Mouse (Mus musculus) lung, embryonic 15.5 days (tissue): Measurements from ENCODE around the gene Gli2. TPM values are rescaled to one million over a fixed set of nuclear protein-coding genes. Genes with fewer than 3 reads are reported as not detected.

Source experiments
- ATAC-seq: fragments of 200-750 bp; cut with Nextera tagmentation; 2 replicates; pipeline ENCODE4 v1.8.0; 2017; ENCODE audit warnings: moderate number of reproducible peaks, borderline replicate concordance; ENCODE audit not compliant: low FRiP score, low TSS enrichment; ENCODE audit errors: extremely low read depth
- H3K27ac ChIP-seq: fragments of 300-500 bp; sonication (generic); 2 replicates; pipeline ENCODE4 v1.5.1; 2015; ENCODE audit warnings: moderate library complexity, mild to moderate bottlenecking, inconsistent platforms
- H3K27me3 ChIP-seq: fragments of 300-500 bp; sonication (generic); 2 replicates; pipeline ENCODE4 v1.6.1; 2015; ENCODE audit warnings: inconsistent platforms
- H3K36me3 ChIP-seq: fragments of 300-500 bp; sonication (generic); 2 replicates; pipeline ENCODE4 v1.6.1; 2015; ENCODE audit warnings: inconsistent platforms
- H3K4me1 ChIP-seq: fragments of 300-500 bp; sonication (generic); 2 replicates; pipeline ENCODE4 v1.6.1; 2015; ENCODE audit warnings: inconsistent platforms
- H3K4me2 ChIP-seq: fragments of 300-500 bp; sonication (generic); 2 replicates; pipeline ENCODE4 v1.6.1; 2015; ENCODE audit warnings: inconsistent platforms, mild to moderate bottlenecking, moderate library complexity
- H3K4me3 ChIP-seq: fragments of 300-500 bp; sonication (generic); 2 replicates; pipeline ENCODE4 v1.5.1; 2015; ENCODE audit warnings: mild to moderate bottlenecking, inconsistent platforms
- H3K9ac ChIP-seq: fragments of 300-500 bp; sonication (generic); 2 replicates; pipeline ENCODE4 v1.6.1; 2015; ENCODE audit warnings: inconsistent platforms
- H3K9me3 ChIP-seq: fragments of 300-500 bp; sonication (generic); 2 replicates; pipeline ENCODE4 v1.6.1; 2016; ENCODE audit warnings: inconsistent platforms
- WGBS: fragments of 180-500 bp; shearing (Covaris S2); methylation state at CpG from one replicate; pipeline ENCODE4 v1.1.7; 2015; 5-methylcytosine and 5-hydroxymethylcytosine counted together
- polyA plus RNA-seq: library from polyadenylated mRNA; unstranded; fragments of >200 nt; fragmentation: Nextera tagmentation; extraction: Ambion mirVana; gene quantifications from 2 replicates; pipeline ENCODE4 v1.2.1, GENCODE M21; 2015

The Gli2 gene
- polyA plus RNA-seq, 1 experiment from 2014 or later, result 7.5 TPM

- ATAC-seq, result no peak
- H3K4me1 ChIP-seq, result peaks cover 16% of the 10 kb centered on the region; the same call in 1 of the 2 replicates
- no peaks in the 10 kb centered on the region for H3K9me3 ChIP-seq
- H3K27ac ChIP-seq, result no peak overlapping the region
- no peak overlapping the region for H3K4me2 ChIP-seq
- no peaks in the 10 kb centered on the region for H3K36me3 ChIP-seq
- peaks cover 15% of the 10 kb centered on the region; the same call in 1 of the 2 replicates for H3K27me3 ChIP-seq
- H3K4me3 ChIP-seq, result no peak overlapping the region
- H3K9ac ChIP-seq, result no peak overlapping the region
- 88% methylated on average over 5 of the region's 5 CpGs for WGBS
These were observed 121.3 kb downstream of the Gli2 start for GRCm38 (mm10) chr1:118932167-118932566.

- H3K9me3 ChIP-seq, result no peaks in the 10 kb centered on the region
- no peak overlapping the region for H3K27ac ChIP-seq
- ATAC-seq, result peak; percentile 76
- H3K4me1 ChIP-seq, result 0 out of 2 replicates have a peak, but pooled peaks cover 3% of the 10 kb centered on the region
- H3K4me2 ChIP-seq, result no peak overlapping the region
- no peak overlapping the region for H3K9ac ChIP-seq
- peaks cover 47% of the 10 kb centered on the region for H3K27me3 ChIP-seq
- H3K4me3 ChIP-seq, result no peak overlapping the region
- WGBS, result 47% methylated on average over 12 of the region's 12 CpGs
- H3K36me3 ChIP-seq, result no peaks in the 10 kb centered on the region
These were observed 125.7 kb downstream of the Gli2 start for GRCm38 (mm10) chr1:118927543-118928354.

DNA sequence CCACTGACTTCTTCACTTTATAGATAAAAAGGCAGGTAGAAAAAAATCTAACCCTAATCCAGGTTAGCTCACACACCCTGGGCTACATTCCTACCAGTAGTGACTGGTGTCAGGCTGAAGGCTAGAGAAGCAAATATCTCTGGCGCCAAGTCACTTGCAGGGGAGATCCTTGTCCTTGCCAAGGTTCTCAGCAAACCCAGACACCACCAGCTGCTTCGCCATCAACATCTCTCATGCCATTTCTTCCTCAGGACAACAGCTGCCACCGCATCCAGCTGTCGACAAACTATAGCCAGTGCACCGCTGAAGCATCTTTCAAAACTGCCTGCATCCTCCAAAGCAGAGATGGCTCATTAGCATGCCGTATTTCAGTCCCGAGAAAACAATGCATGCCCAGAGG is 126.9 kb downstream of the Gli2 start:
- Histone ChIP-seq H3K27me3 (peaks cover 56% of the 10 kb centered on the region), H3K36me3 (no peaks in the 10 kb centered on the region), H3K4me1 (0 out of 2 replicates have a peak, but pooled peaks cover 3% of the 10 kb centered on the region), H3K9ac (no peak overlapping the region), H3K4me2 (no peak overlapping the region), H3K4me3 (no peak overlapping the region), H3K9me3 (no peaks in the 10 kb centered on the region), H3K27ac (no peak overlapping the region)
- 90% methylated on average over 7 of the region's 7 CpGs for WGBS
- no peak for ATAC-seq

DNA sequence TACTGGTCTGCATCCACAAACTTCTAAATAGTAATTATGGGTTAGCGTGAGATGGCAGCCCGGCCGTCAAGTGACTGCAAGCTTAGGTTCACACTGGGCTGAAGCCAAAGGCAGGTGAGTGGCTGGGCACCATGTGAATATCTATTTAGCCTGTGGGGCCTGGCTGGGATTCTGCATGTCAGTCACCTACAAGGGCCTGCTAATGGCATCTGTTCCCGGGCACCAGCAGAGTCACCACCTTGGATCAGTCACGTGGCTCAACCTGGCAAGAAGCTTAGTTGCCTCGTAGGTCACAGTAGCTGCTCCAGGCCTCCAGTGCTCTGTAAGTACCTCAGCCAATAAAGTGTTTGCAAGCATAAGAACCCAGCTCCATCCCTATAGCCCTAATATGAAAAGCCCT is 131.2 kb downstream of the Gli2 start:
- Histone ChIP-seq H3K36me3 (no peaks in the 10 kb centered on the region), H3K9ac (no peak overlapping the region), H3K27me3 (peaks cover 81% of the 10 kb centered on the region), H3K4me3 (no peak overlapping the region), H3K9me3 (no peaks in the 10 kb centered on the region), H3K4me2 (no peak overlapping the region), H3K27ac (no peak overlapping the region), H3K4me1 (0 out of 2 replicates have a peak, but pooled peaks cover 2% of the 10 kb centered on the region)
- no peak for ATAC-seq
- WGBS, result 78% methylated on average over 6 of the region's 6 CpGs

DNA sequence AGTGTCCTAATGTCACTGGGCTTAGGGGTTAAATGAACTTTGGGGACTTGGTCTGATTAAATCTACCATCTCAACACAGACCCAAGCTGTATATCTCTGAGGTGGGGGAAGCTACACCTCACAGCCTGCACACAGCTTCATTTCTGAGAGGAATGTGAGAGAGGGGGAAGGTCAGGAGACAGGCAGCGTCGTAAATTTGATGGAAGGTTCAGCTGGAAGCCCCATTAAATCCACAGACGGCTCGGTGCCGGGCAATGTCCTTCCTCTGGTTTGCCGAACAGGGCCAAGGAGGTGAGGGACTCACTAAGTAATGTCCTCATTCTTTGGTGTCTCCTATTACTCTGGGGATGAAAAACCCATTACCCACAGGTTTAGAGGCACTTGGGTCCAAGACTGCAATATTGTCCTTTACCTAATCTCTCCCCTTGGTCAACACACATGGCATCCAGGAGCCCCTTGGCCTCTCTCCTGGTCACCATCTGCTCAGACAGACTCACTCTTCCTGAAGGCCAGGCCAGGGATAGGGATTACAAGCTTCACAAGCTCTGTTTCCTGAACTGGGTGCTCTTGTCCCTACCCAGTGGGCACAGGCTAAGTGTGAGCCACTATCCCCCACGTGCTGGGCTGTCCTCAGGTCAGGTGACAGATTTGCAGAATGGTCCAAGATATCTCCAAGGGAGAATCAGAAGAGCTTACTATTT is 135.7 kb downstream of the Gli2 start:
- Histone ChIP-seq H3K9me3 (no peaks in the 10 kb centered on the region), H3K9ac (no peak overlapping the region), H3K36me3 (no peaks in the 10 kb centered on the region), H3K4me2 (no peak overlapping the region), H3K27ac (no peak overlapping the region), H3K27me3 (peaks cover 71% of the 10 kb centered on the region), H3K4me1 (peaks cover 30% of the 10 kb centered on the region), H3K4me3 (no peak overlapping the region)
- 44% methylated on average over 7 of the region's 7 CpGs for WGBS
- no peak for ATAC-seq

- WGBS, result 34% methylated on average over 12 of the region's 12 CpGs
- Histone ChIP-seq H3K27me3 (peaks cover 74% of the 10 kb centered on the region), H3K9me3 (no peaks in the 10 kb centered on the region), H3K4me3 (no peak overlapping the region), H3K27ac (no peak overlapping the region), H3K4me1 (peaks cover 32% of the 10 kb centered on the region), H3K9ac (no peak overlapping the region), H3K4me2 (no peak overlapping the region), H3K36me3 (no peaks in the 10 kb centered on the region)
- no peak for ATAC-seq
These were observed 136.8 kb downstream of the Gli2 start for GRCm38 (mm10) chr1:118916477-118917075.

GRCm38 (mm10) chr1:118913414-118914385 is 139.7 kb downstream of the Gli2 start:
- H3K36me3 ChIP-seq, result no peaks in the 10 kb centered on the region
- H3K9ac ChIP-seq, result no peak overlapping the region
- no peak overlapping the region for H3K27ac ChIP-seq
- H3K4me2 ChIP-seq, result no peak overlapping the region; the same call in 1 of the 2 replicates
- H3K4me1 ChIP-seq, result peaks cover 32% of the 10 kb centered on the region
- H3K9me3 ChIP-seq, result no peaks in the 10 kb centered on the region
- H3K27me3 ChIP-seq, result peaks cover 81% of the 10 kb centered on the region
- ATAC-seq, result peak; percentile 79
- 38% methylated on average over 17 of the region's 17 CpGs for WGBS
- H3K4me3 ChIP-seq, result no peak overlapping the region

DNA sequence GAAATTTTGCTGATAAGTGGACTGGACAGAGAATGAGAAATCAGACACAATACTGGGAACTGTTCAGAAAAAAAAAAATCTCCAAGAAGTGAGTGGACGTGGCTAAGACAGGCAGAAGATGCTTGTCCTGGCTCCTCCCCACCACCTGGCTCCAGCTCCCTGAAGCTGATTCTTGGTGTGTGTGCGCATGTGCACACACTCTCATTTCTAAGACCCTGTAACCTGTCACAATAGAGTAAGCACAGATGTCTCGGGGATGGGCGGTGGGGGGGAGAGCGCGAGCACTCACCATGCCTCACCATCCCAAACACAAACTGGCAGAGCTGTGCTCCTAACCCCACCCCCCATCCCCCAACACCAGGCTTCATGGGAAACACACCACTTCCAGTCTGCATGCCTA is 140.5 kb downstream of the Gli2 start:
- peaks cover 81% of the 10 kb centered on the region for H3K27me3 ChIP-seq
- no peak overlapping the region for H3K4me3 ChIP-seq
- ATAC-seq, result no peak
- WGBS, result 37% methylated on average over 6 of the region's 6 CpGs
- H3K4me1 ChIP-seq, result peaks cover 36% of the 10 kb centered on the region
- H3K36me3 ChIP-seq, result no peaks in the 10 kb centered on the region
- no peaks in the 10 kb centered on the region for H3K9me3 ChIP-seq
- H3K9ac ChIP-seq, result no peak overlapping the region
- no peak overlapping the region; the same call in 1 of the 2 replicates for H3K4me2 ChIP-seq
- no peak overlapping the region for H3K27ac ChIP-seq

GRCm38 (mm10) chr1:118911427-118911727 is 142.0 kb downstream of the Gli2 start:
- H3K27ac ChIP-seq, result no peak overlapping the region
- WGBS, result 32% methylated on average over 3 of the region's 3 CpGs
- H3K4me3 ChIP-seq, result no peak overlapping the region
- no peaks in the 10 kb centered on the region for H3K9me3 ChIP-seq
- no peaks in the 10 kb centered on the region for H3K36me3 ChIP-seq
- no peak overlapping the region for H3K9ac ChIP-seq
- no peak overlapping the region for H3K4me2 ChIP-seq
- ATAC-seq, result no peak
- peaks cover 42% of the 10 kb centered on the region for H3K4me1 ChIP-seq
- peaks cover 80% of the 10 kb centered on the region for H3K27me3 ChIP-seq

- no peak for ATAC-seq
- WGBS, result 37% methylated on average over 13 of the region's 13 CpGs
These were observed 142.6 kb downstream of the Gli2 start for GRCm38 (mm10) chr1:118910693-118911426.

GRCm38 (mm10) chr1:118909051-118909450 is 144.4 kb downstream of the Gli2 start:
- peaks cover 47% of the 10 kb centered on the region for H3K4me1 ChIP-seq
- no peaks in the 10 kb centered on the region for H3K36me3 ChIP-seq
- ATAC-seq, result no peak
- H3K27me3 ChIP-seq, result peaks cover 68% of the 10 kb centered on the region
- H3K27ac ChIP-seq, result no peak overlapping the region
- WGBS, result 93% methylated on average over 3 of the region's 3 CpGs
- no peak overlapping the region for H3K4me2 ChIP-seq
- H3K4me3 ChIP-seq, result no peak overlapping the region
- no peak overlapping the region for H3K9ac ChIP-seq
- no peaks in the 10 kb centered on the region for H3K9me3 ChIP-seq

More at GRCm38 (mm10) chr1:118910693-118911426, 142.6 kb downstream of the Gli2 start:
- no peak overlapping the region for H3K4me3 ChIP-seq
- no peaks in the 10 kb centered on the region for H3K9me3 ChIP-seq
- peaks cover 77% of the 10 kb centered on the region for H3K27me3 ChIP-seq
- no peaks in the 10 kb centered on the region for H3K36me3 ChIP-seq
- H3K9ac ChIP-seq, result no peak overlapping the region
- peaks cover 38% of the 10 kb centered on the region for H3K4me1 ChIP-seq
- no peak overlapping the region for H3K27ac ChIP-seq
- H3K4me2 ChIP-seq, result no peak overlapping the region
